Mouse (Mus musculus): ENCODE measurements at regions not wholly inside any gene's neighbourhood (a gene's known extent, or its start where the extent isn't known, plus 50 kb on each side); places are given as distances from the start of the nearest gene placed in this dataset.

GRCm38 (mm10) chr17:44420098-44421070 is 232.0 kb downstream of the Clic5 start:
- H3K27me3 ChIP-seq (ENCODE audit: control insufficient read depth, insufficient read depth, low read length): no peaks in the 10 kb centered on the region; the same call in 1 of the 2 replicates
- no peak overlapping the region for H3K4me3 ChIP-seq (replicated peaks; ENCODE audit: insufficient read depth, low read depth, low read length)
- 50% methylated on average over 9 of the region's 9 CpGs for WGBS
- no peak overlapping the region for H3K27ac ChIP-seq (ENCODE audit: insufficient read depth, low read length)
- no peak for TF ChIP-seq POLR2A (IDR thresholded peaks at IDR 0.05; ENCODE audit: borderline replicate concordance, insufficient read depth, low read length)
- TF ChIP-seq CTCF (IDR thresholded peaks at IDR 0.05; ENCODE audit: borderline replicate concordance, insufficient read depth, low read depth, low read length): no peak
- no peak for DNase-seq
- no peaks in the 10 kb centered on the region; the same call in 1 of the 2 replicates for H3K4me1 ChIP-seq (ENCODE audit: control insufficient read depth, insufficient read depth, low read length)

GRCm38 (mm10) chr17:44422161-44422560 is 233.8 kb downstream of the Clic5 start:
- Histone ChIP-seq H3K4me3 (replicated peaks; ENCODE audit: insufficient read depth, low read depth, low read length) (no peak overlapping the region), H3K27ac (ENCODE audit: insufficient read depth, low read length) (no peak overlapping the region), H3K4me1 (ENCODE audit: control insufficient read depth, insufficient read depth, low read length) (no peaks in the 10 kb centered on the region; the same call in 1 of the 2 replicates), H3K27me3 (ENCODE audit: control insufficient read depth, insufficient read depth, low read length) (no peaks in the 10 kb centered on the region; the same call in 1 of the 2 replicates)
- TF ChIP-seq CTCF (IDR thresholded peaks at IDR 0.05; ENCODE audit: borderline replicate concordance, insufficient read depth, low read depth, low read length): no peak
- TF ChIP-seq POLR2A (IDR thresholded peaks at IDR 0.05; ENCODE audit: borderline replicate concordance, insufficient read depth, low read length): no peak
- DNase-seq: no peak
- WGBS: 90% methylated on average over 2 of the region's 2 CpGs

GRCm38 (mm10) chr17:44422865-44423264 is 234.5 kb downstream of the Clic5 start:
- no peak overlapping the region for H3K4me3 ChIP-seq (replicated peaks; ENCODE audit: insufficient read depth, low read depth, low read length)
- H3K4me1 ChIP-seq (ENCODE audit: control insufficient read depth, insufficient read depth, low read length): no peaks in the 10 kb centered on the region; the same call in 1 of the 2 replicates
- no peak overlapping the region for H3K27ac ChIP-seq (ENCODE audit: insufficient read depth, low read length)
- TF ChIP-seq POLR2A (IDR thresholded peaks at IDR 0.05; ENCODE audit: borderline replicate concordance, insufficient read depth, low read length) (no peak), CTCF (IDR thresholded peaks at IDR 0.05; ENCODE audit: borderline replicate concordance, insufficient read depth, low read depth, low read length) (no peak)
- no peak for DNase-seq
- H3K27me3 ChIP-seq (ENCODE audit: control insufficient read depth, insufficient read depth, low read length): no peaks in the 10 kb centered on the region
- WGBS: 85% methylated on average over 5 of the region's 5 CpGs

GRCm38 (mm10) chr17:44423471-44423985 is 235.1 kb downstream of the Clic5 start:
- Histone ChIP-seq H3K4me1 (ENCODE audit: control insufficient read depth, insufficient read depth, low read length) (no peaks in the 10 kb centered on the region; the same call in 1 of the 2 replicates), H3K4me3 (replicated peaks; ENCODE audit: insufficient read depth, low read depth, low read length) (no peak overlapping the region), H3K27me3 (ENCODE audit: control insufficient read depth, insufficient read depth, low read length) (no peaks in the 10 kb centered on the region), H3K27ac (ENCODE audit: insufficient read depth, low read length) (no peak overlapping the region)
- WGBS: 89% methylated on average over 5 of the region's 5 CpGs
- DNase-seq: no peak
- no peak for TF ChIP-seq POLR2A (IDR thresholded peaks at IDR 0.05; ENCODE audit: borderline replicate concordance, insufficient read depth, low read length)
- no peak for TF ChIP-seq CTCF (IDR thresholded peaks at IDR 0.05; ENCODE audit: borderline replicate concordance, insufficient read depth, low read depth, low read length)

- no peaks in the 10 kb centered on the region for H3K27me3 ChIP-seq (ENCODE audit: control insufficient read depth, insufficient read depth, low read length)
- DNase-seq: no peak
- TF ChIP-seq POLR2A (IDR thresholded peaks at IDR 0.05; ENCODE audit: borderline replicate concordance, insufficient read depth, low read length) (no peak), CTCF (IDR thresholded peaks at IDR 0.05; ENCODE audit: borderline replicate concordance, insufficient read depth, low read depth, low read length) (no peak)
- H3K27ac ChIP-seq (ENCODE audit: insufficient read depth, low read length): no peak overlapping the region
- 55% methylated on average over 4 of the region's 4 CpGs for WGBS
- no peaks in the 10 kb centered on the region for H3K4me1 ChIP-seq (ENCODE audit: control insufficient read depth, insufficient read depth, low read length)
- H3K4me3 ChIP-seq (replicated peaks; ENCODE audit: insufficient read depth, low read depth, low read length): no peak overlapping the region
These were observed 244.3 kb downstream of the Clic5 start for GRCm38 (mm10) chr17:44432524-44433295.

- no peak overlapping the region for H3K4me3 ChIP-seq (replicated peaks; ENCODE audit: insufficient read depth, low read depth, low read length)
- no peak for DNase-seq
- no peak for TF ChIP-seq CTCF (IDR thresholded peaks at IDR 0.05; ENCODE audit: borderline replicate concordance, insufficient read depth, low read depth, low read length)
- no peak for TF ChIP-seq POLR2A (IDR thresholded peaks at IDR 0.05; ENCODE audit: borderline replicate concordance, insufficient read depth, low read length)
These were observed 244.9 kb downstream of the Clic5 start for GRCm38 (mm10) chr17:44433296-44433653.

GRCm38 (mm10) chr17:44436536-44437043 is 248.2 kb downstream of the Clic5 start:
- TF ChIP-seq POLR2A (IDR thresholded peaks at IDR 0.05; ENCODE audit: borderline replicate concordance, insufficient read depth, low read length) (no peak), CTCF (IDR thresholded peaks at IDR 0.05; ENCODE audit: borderline replicate concordance, insufficient read depth, low read depth, low read length) (no peak)
- no peak for DNase-seq
- Histone ChIP-seq H3K4me1 (ENCODE audit: control insufficient read depth, insufficient read depth, low read length) (no peaks in the 10 kb centered on the region), H3K27me3 (ENCODE audit: control insufficient read depth, insufficient read depth, low read length) (no peaks in the 10 kb centered on the region), H3K4me3 (replicated peaks; ENCODE audit: insufficient read depth, low read depth, low read length) (no peak overlapping the region), H3K27ac (ENCODE audit: insufficient read depth, low read length) (no peak overlapping the region)
- WGBS: 81% methylated on average over 9 of the region's 9 CpGs

More at GRCm38 (mm10) chr17:44433296-44433653, 244.9 kb downstream of the Clic5 start:
- H3K27ac ChIP-seq (ENCODE audit: insufficient read depth, low read length): no peak overlapping the region
- H3K4me1 ChIP-seq (ENCODE audit: control insufficient read depth, insufficient read depth, low read length): no peaks in the 10 kb centered on the region
- H3K27me3 ChIP-seq (ENCODE audit: control insufficient read depth, insufficient read depth, low read length): no peaks in the 10 kb centered on the region
